Mouse (Mus musculus) limb, embryonic 12.5 days (tissue): ENCODE data around the gene Scamp1. TPM values are rescaled to one million over a fixed set of nuclear protein-coding genes. Genes with fewer than 3 reads are reported as not detected.
A peak's percentile ranks its signal among the peaks of the same experiment; 100 is the strongest.

Source experiments
- ATAC-seq: fragments of 200-750 bp; cut with Nextera tagmentation; 2 replicates; pipeline ENCODE4 v1.8.0; 2017; ENCODE audit warnings: low read depth, moderate TSS enrichment; ENCODE audit not compliant: insufficient number of reproducible peaks, insufficient read depth, low FRiP score, low TSS enrichment
- H3K27ac ChIP-seq: fragments of 300-500 bp; sonication (generic); 2 replicates; pipeline ENCODE4 v1.5.1; 2016; ENCODE audit warnings: mild to moderate bottlenecking, moderate library complexity
- H3K27me3 ChIP-seq: fragments of 300-500 bp; sonication (generic); 2 replicates; pipeline ENCODE4 v1.6.1; 2016; ENCODE audit warnings: mild to moderate bottlenecking, moderate library complexity
- H3K36me3 ChIP-seq: fragments of 300-500 bp; sonication (generic); 2 replicates; pipeline ENCODE4 v1.6.1; 2016; ENCODE audit warnings: mild to moderate bottlenecking, moderate library complexity
- H3K4me1 ChIP-seq: fragments of 300-500 bp; sonication (generic); replicated peaks from 2 replicates; pipeline ENCODE4 v1.6.1; 2016
- H3K4me2 ChIP-seq: fragments of 300-500 bp; sonication (generic); 2 replicates; pipeline ENCODE4 v1.6.1; 2016; ENCODE audit warnings: mild to moderate bottlenecking, moderate library complexity
- H3K4me3 ChIP-seq: fragments of 300-500 bp; sonication (generic); replicated peaks from 2 replicates; pipeline ENCODE4 v1.5.1; 2016; ENCODE audit warnings: mild to moderate bottlenecking
- H3K9ac ChIP-seq: fragments of 300-500 bp; sonication (generic); replicated peaks from 2 replicates; pipeline ENCODE4 v1.6.1; 2016; ENCODE audit warnings: mild to moderate bottlenecking, moderate library complexity
- H3K9me3 ChIP-seq: fragments of 300-500 bp; sonication (generic); 2 replicates; pipeline ENCODE4 v1.6.1; 2016; ENCODE audit warnings: mild to moderate bottlenecking, moderate library complexity
- WGBS: fragments of 180-500 bp; shearing (Covaris S2); methylation state at CpG from one replicate; pipeline ENCODE4 v1.1.7; 2016; 5-methylcytosine and 5-hydroxymethylcytosine counted together
- polyA plus RNA-seq: library from polyadenylated mRNA; unstranded; fragments of >200 nt; fragmentation: Nextera tagmentation; extraction: Ambion mirVana; gene quantifications from 2 replicates; pipeline ENCODE4 v1.2.1, GENCODE M21; 2016

The Scamp1 gene
- polyA plus RNA-seq, 1 experiment from 2014 or later, result 35.3 TPM

GRCm38 (mm10) chr13:94306277-94306967 is 20.8 kb upstream of the Scamp1 start:
- H3K9ac ChIP-seq, result peak overlapping the region; percentile 44
- no peaks in the 10 kb centered on the region for H3K36me3 ChIP-seq
- H3K4me2 ChIP-seq, result peak overlapping the region; percentile 55
- peak; percentile 82; the same call in 1 of the 2 replicates for ATAC-seq
- WGBS, result 43% methylated on average over 18 of the region's 18 CpGs
- H3K9me3 ChIP-seq, result no peaks in the 10 kb centered on the region
- no peaks in the 10 kb centered on the region for H3K27me3 ChIP-seq
- peaks cover 10% of the 10 kb centered on the region for H3K4me1 ChIP-seq
- 0 out of 2 replicates have a peak overlapping the region, but pooled peaks have one; percentile 29 for H3K27ac ChIP-seq
- H3K4me3 ChIP-seq, result peak overlapping the region; percentile 25

- H3K27ac ChIP-seq, result no peak overlapping the region
- no peaks in the 10 kb centered on the region for H3K27me3 ChIP-seq
- no peak overlapping the region for H3K4me3 ChIP-seq
- no peak for ATAC-seq
- H3K4me1 ChIP-seq, result no peaks in the 10 kb centered on the region
- H3K4me2 ChIP-seq, result no peak overlapping the region
- no peak overlapping the region for H3K9ac ChIP-seq
- WGBS, result 59% methylated on average over 7 of the region's 7 CpGs
- H3K9me3 ChIP-seq, result no peaks in the 10 kb centered on the region
- H3K36me3 ChIP-seq, result no peaks in the 10 kb centered on the region
Observed at GRCm38 (mm10) chr13:94300946-94301538, 15.4 kb upstream of the Scamp1 start.

- Histone ChIP-seq H3K27ac (no peak overlapping the region), H3K36me3 (no peaks in the 10 kb centered on the region), H3K9ac (no peak overlapping the region), H3K4me1 (no peaks in the 10 kb centered on the region), H3K9me3 (no peaks in the 10 kb centered on the region), H3K4me3 (no peak overlapping the region), H3K27me3 (no peaks in the 10 kb centered on the region), H3K4me2 (no peak overlapping the region)
- 90% methylated on average over 4 of the region's 4 CpGs for WGBS
- no peak for ATAC-seq
Observed at GRCm38 (mm10) chr13:94300232-94300631, 14.6 kb upstream of the Scamp1 start.

DNA sequence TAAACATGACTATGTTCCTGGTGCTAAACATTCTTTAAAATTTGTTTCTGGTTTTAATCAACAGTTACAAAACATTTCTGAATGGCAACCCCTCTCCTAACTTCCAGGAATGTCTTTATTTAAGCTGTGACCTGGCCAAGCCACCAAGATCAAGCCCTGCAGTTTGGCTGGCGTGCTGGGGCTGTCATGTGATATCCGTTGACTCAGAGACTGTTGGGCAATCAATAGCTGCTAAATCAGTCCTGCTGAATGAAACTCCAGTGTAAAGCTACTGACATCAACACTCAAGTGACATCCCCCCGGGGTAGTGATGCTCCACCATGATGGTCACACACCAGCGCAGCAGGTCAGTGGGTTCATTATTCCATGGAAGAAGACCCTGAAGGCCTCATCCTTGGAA is 12.7 kb upstream of the Scamp1 start:
- WGBS, result 87% methylated on average over 4 of the region's 4 CpGs
- H3K9ac ChIP-seq, result no peak overlapping the region
- H3K9me3 ChIP-seq, result no peaks in the 10 kb centered on the region
- no peaks in the 10 kb centered on the region for H3K4me1 ChIP-seq
- no peak overlapping the region for H3K4me3 ChIP-seq
- ATAC-seq, result no peak
- no peak overlapping the region for H3K4me2 ChIP-seq
- H3K36me3 ChIP-seq, result no peaks in the 10 kb centered on the region
- H3K27me3 ChIP-seq, result no peaks in the 10 kb centered on the region
- H3K27ac ChIP-seq, result no peak overlapping the region

GRCm38 (mm10) chr13:94296371-94296770 is 10.7 kb upstream of the Scamp1 start:
- WGBS, result 79% methylated on average over 11 of the region's 11 CpGs
- ATAC-seq, result no peak

GRCm38 (mm10) chr13:94295922-94296321 is 10.3 kb upstream of the Scamp1 start:
- H3K27me3 ChIP-seq, result no peaks in the 10 kb centered on the region
- no peaks in the 10 kb centered on the region for H3K9me3 ChIP-seq
- H3K4me2 ChIP-seq, result no peak overlapping the region
- no peak overlapping the region for H3K27ac ChIP-seq
- H3K4me3 ChIP-seq, result no peak overlapping the region
- no peak for ATAC-seq
- H3K9ac ChIP-seq, result no peak overlapping the region
- WGBS, result 83% methylated on average over 8 of the region's 8 CpGs
- H3K4me1 ChIP-seq, result no peaks in the 10 kb centered on the region
- no peaks in the 10 kb centered on the region for H3K36me3 ChIP-seq

More at GRCm38 (mm10) chr13:94296371-94296770, 10.7 kb upstream of the Scamp1 start:
- H3K36me3 ChIP-seq, result no peaks in the 10 kb centered on the region
- no peak overlapping the region for H3K4me2 ChIP-seq
- no peaks in the 10 kb centered on the region for H3K27me3 ChIP-seq
- H3K27ac ChIP-seq, result no peak overlapping the region
- no peaks in the 10 kb centered on the region for H3K4me1 ChIP-seq
- no peak overlapping the region for H3K4me3 ChIP-seq
- no peaks in the 10 kb centered on the region for H3K9me3 ChIP-seq
- H3K9ac ChIP-seq, result no peak overlapping the region

DNA sequence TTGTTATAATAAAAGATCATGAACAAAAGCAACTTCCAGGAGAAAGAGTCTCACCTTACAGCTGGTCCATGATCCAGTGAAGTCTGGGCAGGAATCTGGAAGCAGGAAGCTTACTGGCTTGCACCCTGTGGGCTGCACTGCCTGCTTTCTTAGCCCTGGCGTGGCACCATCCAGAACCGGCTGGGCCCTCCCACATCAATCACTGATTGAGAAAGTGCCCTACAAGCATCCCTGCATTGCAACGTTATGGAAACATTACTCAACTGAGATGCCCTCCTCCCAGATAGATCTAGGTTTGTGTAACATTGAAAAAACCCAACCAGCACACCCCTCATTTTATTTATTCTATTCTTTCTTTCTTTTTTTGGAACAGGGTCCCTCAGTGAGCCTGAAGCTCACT is 9.2 kb upstream of the Scamp1 start:
- no peaks in the 10 kb centered on the region for H3K9me3 ChIP-seq
- no peaks in the 10 kb centered on the region for H3K36me3 ChIP-seq
- H3K9ac ChIP-seq, result no peak overlapping the region
- H3K27me3 ChIP-seq, result no peaks in the 10 kb centered on the region
- no peak for ATAC-seq
- 38% methylated on average over 3 of the region's 3 CpGs for WGBS
- H3K4me1 ChIP-seq, result no peaks in the 10 kb centered on the region
- no peak overlapping the region for H3K27ac ChIP-seq
- no peak overlapping the region for H3K4me3 ChIP-seq
- no peak overlapping the region for H3K4me2 ChIP-seq

DNA sequence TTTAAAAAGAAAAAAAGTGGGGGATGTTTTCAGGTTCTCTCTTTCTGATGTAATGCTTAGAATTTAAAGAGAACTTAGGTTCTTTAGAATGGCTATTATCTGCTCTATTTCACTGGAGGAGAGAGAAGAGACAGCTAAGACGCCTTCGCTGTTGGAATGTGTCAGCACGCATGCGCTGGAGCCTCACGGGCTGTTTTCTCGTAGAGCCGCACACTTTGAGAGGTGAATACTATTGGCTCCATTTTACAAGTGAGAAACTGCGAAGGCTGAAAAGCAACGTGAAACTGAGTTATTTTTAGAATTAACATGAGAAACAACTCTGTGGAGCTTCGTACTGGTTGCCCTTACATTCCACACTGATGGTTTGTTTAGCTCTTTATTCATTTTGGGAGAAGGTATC is 8.3 kb upstream of the Scamp1 start:
- Histone ChIP-seq H3K9ac (no peak overlapping the region), H3K9me3 (no peaks in the 10 kb centered on the region), H3K27me3 (no peaks in the 10 kb centered on the region), H3K4me3 (no peak overlapping the region), H3K4me2 (no peak overlapping the region), H3K4me1 (no peaks in the 10 kb centered on the region), H3K36me3 (no peaks in the 10 kb centered on the region), H3K27ac (no peak overlapping the region)
- WGBS, result 75% methylated on average over 10 of the region's 10 CpGs
- no peak for ATAC-seq

DNA sequence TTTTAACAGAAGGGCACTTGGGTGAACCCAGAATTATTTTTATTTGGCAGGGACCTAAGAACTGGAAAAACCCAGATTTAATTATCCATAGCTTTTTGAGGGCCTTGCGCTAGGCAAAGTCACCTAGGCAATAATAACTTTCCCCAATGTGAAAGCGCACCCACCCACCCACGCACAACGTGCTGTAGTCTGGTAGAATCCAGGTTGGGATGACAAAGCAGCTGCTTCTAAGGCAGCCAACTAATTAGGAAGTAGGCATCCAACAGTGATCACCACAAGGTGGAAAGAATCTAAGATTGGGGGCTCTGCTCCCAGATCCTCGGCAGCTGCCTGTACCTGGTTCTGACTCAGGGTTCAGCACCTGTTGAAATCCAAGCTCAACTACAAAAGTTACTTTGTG is 538 bp upstream of the Scamp1 start:
- Histone ChIP-seq H3K4me2 (peak overlapping the region; percentile 71), H3K9ac (no peak overlapping the region), H3K27ac (no peak overlapping the region), H3K36me3 (no peaks in the 10 kb centered on the region), H3K4me1 (peaks cover 14% of the 10 kb centered on the region), H3K9me3 (no peaks in the 10 kb centered on the region), H3K4me3 (peak overlapping the region; percentile 99; the same call in 1 of the 2 replicates), H3K27me3 (no peaks in the 10 kb centered on the region)
- WGBS, result 55% methylated on average over 5 of the region's 5 CpGs
- no peak for ATAC-seq

DNA sequence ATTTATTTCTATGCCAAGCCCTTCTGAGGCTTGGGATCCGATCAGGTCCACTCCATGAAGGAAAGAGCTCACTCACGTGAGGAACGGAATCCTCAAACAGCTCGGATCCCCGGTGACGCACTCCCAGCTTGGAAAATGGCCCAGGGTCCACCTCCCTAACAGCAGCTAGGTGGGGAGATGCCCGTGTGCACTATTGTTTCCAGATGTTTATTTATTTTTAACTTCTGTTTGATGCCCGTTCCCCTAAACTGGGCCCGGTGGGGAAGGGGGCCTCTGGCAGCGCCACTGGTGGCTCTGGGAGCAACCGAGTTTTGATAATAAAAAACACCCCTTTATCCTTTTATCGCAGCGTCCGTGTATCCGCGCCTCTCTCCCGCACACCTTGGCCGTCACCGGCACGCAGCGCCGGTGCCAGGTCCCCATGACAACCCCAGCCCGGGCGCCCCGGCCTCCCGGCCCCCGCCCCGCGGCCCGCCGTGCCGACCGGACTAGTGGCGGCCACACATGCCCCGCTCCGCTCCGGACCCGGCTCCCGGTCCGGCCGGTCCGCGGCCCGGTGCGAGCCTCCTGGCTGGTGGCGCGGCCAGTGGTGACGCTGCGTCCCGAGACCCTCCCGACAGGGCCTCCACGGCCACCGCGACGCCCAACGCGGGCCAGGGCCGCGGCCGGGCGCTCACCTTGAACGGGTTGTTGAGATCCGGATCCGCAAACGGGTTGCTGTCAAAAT is 951 bp downstream of the Scamp1 start:
- Histone ChIP-seq H3K4me1 (peaks cover 18% of the 10 kb centered on the region), H3K4me2 (peak overlapping the region; percentile 71), H3K36me3 (no peaks in the 10 kb centered on the region), H3K9ac (peak overlapping the region; percentile 94), H3K27ac (peak overlapping the region; percentile 92), H3K4me3 (peak overlapping the region; percentile 99), H3K27me3 (no peaks in the 10 kb centered on the region), H3K9me3 (no peaks in the 10 kb centered on the region)
- WGBS, result under 1% methylated on average over 62 of the region's 65 CpGs
- peak; percentile 71 for ATAC-seq

DNA sequence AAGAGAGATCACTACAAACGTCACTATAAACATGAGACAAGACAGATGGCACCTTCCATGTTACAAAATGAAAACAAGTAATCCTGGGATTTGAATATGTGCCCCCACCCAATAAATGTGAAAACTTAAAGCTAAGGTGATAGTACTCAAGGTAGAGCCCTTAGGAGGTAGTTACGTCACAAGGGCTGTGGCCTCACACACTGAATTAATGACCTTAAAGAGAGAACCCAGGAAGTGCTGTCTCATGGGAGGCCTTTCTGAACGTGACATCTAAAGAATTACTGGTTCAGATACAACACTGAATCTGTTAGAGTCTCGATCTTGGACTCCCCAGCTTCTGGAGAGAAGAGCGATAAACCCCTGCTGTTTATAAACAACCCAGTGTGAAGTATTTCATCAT is 6.2 kb downstream of the Scamp1 start:
- H3K36me3 ChIP-seq, result no peaks in the 10 kb centered on the region
- no peak for ATAC-seq
- H3K4me3 ChIP-seq, result no peak overlapping the region
- 60% methylated on average over 5 of the region's 5 CpGs for WGBS
- no peaks in the 10 kb centered on the region for H3K9me3 ChIP-seq
- no peak overlapping the region for H3K27ac ChIP-seq
- H3K4me2 ChIP-seq, result no peak overlapping the region
- H3K27me3 ChIP-seq, result no peaks in the 10 kb centered on the region
- no peak overlapping the region for H3K9ac ChIP-seq
- H3K4me1 ChIP-seq, result peaks cover 18% of the 10 kb centered on the region
